Mouse (Mus musculus) liver, embryonic 11.5 days (tissue): ENCODE results near the gene Slc44a3. TPM values are rescaled to one million over a fixed set of nuclear protein-coding genes. Genes with fewer than 3 reads are reported as not detected.
A peak's percentile ranks its signal among the peaks of the same experiment; 100 is the strongest.

Experiments
- ATAC-seq: fragments of 200-750 bp; cut with Nextera tagmentation; replicated peaks from 2 replicates; pipeline ENCODE4 v1.8.0; 2017; ENCODE audit warnings: moderate number of reproducible peaks, mild to moderate bottlenecking, moderate TSS enrichment, moderate library complexity; ENCODE audit not compliant: low FRiP score
- DNase-seq: peaks from one replicate; pipeline ENCODE4 v3.0.0-alpha.2; 2017; ENCODE audit warnings: low spot score
- H3K27ac ChIP-seq: fragments of 300-500 bp; sonication (generic); 2 replicates; pipeline ENCODE4 v1.5.1; 2014; ENCODE audit warnings: mild to moderate bottlenecking, low read depth, low read length, control low read depth
- H3K27me3 ChIP-seq: fragments of 300-500 bp; sonication (generic); replicated peaks from 2 replicates; pipeline ENCODE4 v1.6.1; 2014; ENCODE audit warnings: low read length, mixed read lengths; ENCODE audit not compliant: control insufficient read depth, insufficient read depth
- H3K36me3 ChIP-seq: fragments of 300-500 bp; sonication (generic); 2 replicates; pipeline ENCODE4 v1.6.1; 2014; ENCODE audit warnings: mild to moderate bottlenecking, low read length, moderate library complexity, mixed read lengths; ENCODE audit not compliant: control insufficient read depth, insufficient read depth
- H3K4me1 ChIP-seq: fragments of 300-500 bp; sonication (generic); replicated peaks from 2 replicates; pipeline ENCODE4 v1.6.1; 2014; ENCODE audit warnings: low read length, mixed read lengths; ENCODE audit not compliant: control insufficient read depth, insufficient read depth
- H3K4me2 ChIP-seq: fragments of 300-500 bp; sonication (generic); 2 replicates; pipeline ENCODE4 v1.6.1; 2014; ENCODE audit warnings: mild to moderate bottlenecking, control low read depth, moderate library complexity
- H3K4me3 ChIP-seq: fragments of 300-500 bp; sonication (generic); 2 replicates; pipeline ENCODE4 v1.5.1; 2014; ENCODE audit warnings: low read depth, low read length, control low read depth
- H3K9ac ChIP-seq: fragments of 300-500 bp; sonication (generic); 2 replicates; pipeline ENCODE4 v1.6.1; 2014; ENCODE audit warnings: low read depth, low read length, control low read depth
- H3K9me3 ChIP-seq: fragments of 300-500 bp; sonication (generic); 2 replicates; pipeline ENCODE4 v1.6.1; 2016; ENCODE audit warnings: low read length, inconsistent platforms, mixed read lengths; ENCODE audit not compliant: control insufficient read depth
- WGBS: fragments of 180-500 bp; shearing (Covaris S2); extraction: QIAGEN DNeasy Blood & Tissue Kit; methylation state at CpG from one replicate; pipeline ENCODE4 v1.1.7; 2014; 5-methylcytosine and 5-hydroxymethylcytosine counted together
- polyA plus RNA-seq: library from polyadenylated mRNA; unstranded; fragments of >200 nt; fragmentation: Nextera tagmentation; extraction: Ambion mirVana; gene quantifications from 2 replicates; pipeline ENCODE4 v1.2.1, GENCODE M21; 2014

Gene Slc44a3
- polyA plus RNA-seq, 1 experiment from 2014 or later, result 1.7 TPM

DNA sequence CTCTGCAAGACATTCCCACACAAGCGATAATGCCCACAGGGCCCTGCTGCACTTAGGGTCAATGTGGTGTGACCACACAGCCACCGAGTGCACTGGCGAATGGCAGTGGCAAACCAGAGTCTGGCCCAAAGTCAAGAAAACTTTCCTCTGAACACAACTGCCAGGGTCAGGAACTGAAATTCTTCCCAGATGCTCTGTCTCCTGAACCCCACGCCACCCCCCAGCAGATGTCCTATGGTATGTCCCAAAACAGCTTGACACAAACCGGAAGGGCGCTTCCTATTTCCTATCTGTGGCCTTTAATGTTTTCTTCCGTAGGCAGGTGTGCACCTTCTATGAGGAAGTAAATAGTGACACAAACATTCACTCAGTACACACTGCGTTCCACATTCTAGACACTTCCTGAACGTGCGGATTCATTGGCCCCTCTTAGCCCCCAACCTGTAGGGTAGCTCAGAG lies 65.1 kb downstream of the Slc44a3 start:
- Histone ChIP-seq H3K9ac (no peak overlapping the region), H3K27ac (no peak overlapping the region; the same call in 1 of the 2 replicates), H3K4me2 (no peak overlapping the region), H3K9me3 (no peaks in the 10 kb centered on the region), H3K4me1 (peaks cover 19% of the 10 kb centered on the region), H3K36me3 (no peaks in the 10 kb centered on the region), H3K4me3 (no peak overlapping the region), H3K27me3 (no peaks in the 10 kb centered on the region)
- DNase-seq (no peak), ATAC-seq (no peak)
- 55% methylated on average over 10 of the region's 10 CpGs for WGBS

DNA sequence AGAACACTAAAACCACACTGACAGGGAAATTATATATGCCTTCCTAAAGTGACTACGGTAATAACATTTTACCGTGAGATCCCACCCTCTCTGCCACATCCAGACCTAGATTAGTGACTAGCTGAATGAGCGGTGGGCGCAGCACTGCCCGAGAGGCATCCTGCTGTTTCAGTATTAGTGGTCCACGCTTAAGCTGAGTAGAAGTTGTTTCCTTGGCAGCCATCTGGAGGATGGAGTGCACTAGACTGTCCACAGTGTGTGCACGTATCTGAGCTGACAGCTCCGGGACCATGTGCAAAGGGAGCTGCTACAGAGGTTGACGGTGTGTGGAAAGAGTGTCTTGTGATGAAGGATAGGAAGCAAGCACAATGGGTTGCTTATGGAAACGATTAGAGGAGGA lies 66.4 kb downstream of the Slc44a3 start:
- Histone ChIP-seq H3K27me3 (no peaks in the 10 kb centered on the region), H3K4me2 (no peak overlapping the region), H3K27ac (no peak overlapping the region), H3K9ac (no peak overlapping the region), H3K4me3 (no peak overlapping the region), H3K36me3 (no peaks in the 10 kb centered on the region), H3K4me1 (peaks cover 18% of the 10 kb centered on the region), H3K9me3 (no peaks in the 10 kb centered on the region)
- no peak for ATAC-seq
- 82% methylated on average over 10 of the region's 10 CpGs for WGBS
- DNase-seq, result no peak

DNA sequence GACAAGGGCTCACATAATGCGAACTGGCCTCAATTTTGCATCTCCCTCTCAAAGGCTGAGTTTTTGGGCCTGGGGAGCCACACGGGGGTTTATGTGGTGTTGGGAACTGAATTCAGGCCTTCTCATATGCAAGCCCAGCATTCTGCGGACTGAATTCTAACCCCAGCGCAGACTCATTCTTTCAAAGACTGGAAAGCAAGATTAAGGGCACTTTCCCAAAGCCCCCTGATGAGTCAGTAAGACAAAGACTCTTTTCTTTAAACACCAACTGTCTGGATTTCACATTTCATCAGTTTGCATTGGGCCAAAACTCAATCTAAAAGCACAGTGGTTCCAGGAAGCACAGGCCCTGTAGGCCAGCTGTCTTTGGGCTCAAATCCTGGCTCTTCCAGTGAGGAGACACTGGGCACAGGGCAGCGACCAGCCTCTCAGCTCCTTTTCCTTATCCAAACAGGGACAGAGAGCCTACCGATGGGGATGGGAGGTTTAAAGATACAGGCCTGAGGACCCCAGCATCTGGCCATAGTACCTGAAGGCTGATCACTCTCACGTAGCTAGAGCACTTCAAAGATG lies 67.4 kb downstream of the Slc44a3 start:
- Histone ChIP-seq H3K36me3 (no peaks in the 10 kb centered on the region), H3K4me3 (no peak overlapping the region), H3K27ac (no peak overlapping the region), H3K4me2 (no peak overlapping the region), H3K9me3 (no peaks in the 10 kb centered on the region), H3K9ac (no peak overlapping the region), H3K27me3 (no peaks in the 10 kb centered on the region), H3K4me1 (peaks cover 20% of the 10 kb centered on the region)
- ATAC-seq (no peak), DNase-seq (no peak)
- 77% methylated on average over 7 of the region's 7 CpGs for WGBS

DNA sequence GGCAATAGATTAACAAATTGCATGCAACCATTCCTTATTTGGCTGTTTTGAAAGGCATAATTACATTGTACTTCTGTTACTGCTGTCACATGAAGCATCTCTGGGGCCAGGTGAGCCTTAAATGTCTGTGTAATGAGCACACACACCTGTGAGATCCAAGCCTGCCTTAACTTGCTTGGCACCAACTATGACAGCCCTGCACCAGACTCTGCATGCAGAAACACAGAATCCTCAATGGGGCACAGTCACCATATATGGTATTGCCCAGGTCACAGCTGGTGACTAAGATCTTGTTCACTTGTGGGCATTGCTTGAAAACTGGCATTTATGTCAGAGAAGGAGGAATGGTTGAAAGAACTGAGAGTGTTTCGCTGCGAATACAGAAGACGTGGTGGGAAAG lies 69.4 kb downstream of the Slc44a3 start:
- Histone ChIP-seq H3K4me3 (no peak overlapping the region), H3K36me3 (peaks cover 5% of the 10 kb centered on the region), H3K27me3 (no peaks in the 10 kb centered on the region), H3K9me3 (no peaks in the 10 kb centered on the region), H3K4me1 (peaks cover 12% of the 10 kb centered on the region), H3K4me2 (no peak overlapping the region), H3K9ac (no peak overlapping the region), H3K27ac (no peak overlapping the region)
- WGBS, result 90% methylated on average over 3 of the region's 3 CpGs
- ATAC-seq (no peak), DNase-seq (no peak)

DNA sequence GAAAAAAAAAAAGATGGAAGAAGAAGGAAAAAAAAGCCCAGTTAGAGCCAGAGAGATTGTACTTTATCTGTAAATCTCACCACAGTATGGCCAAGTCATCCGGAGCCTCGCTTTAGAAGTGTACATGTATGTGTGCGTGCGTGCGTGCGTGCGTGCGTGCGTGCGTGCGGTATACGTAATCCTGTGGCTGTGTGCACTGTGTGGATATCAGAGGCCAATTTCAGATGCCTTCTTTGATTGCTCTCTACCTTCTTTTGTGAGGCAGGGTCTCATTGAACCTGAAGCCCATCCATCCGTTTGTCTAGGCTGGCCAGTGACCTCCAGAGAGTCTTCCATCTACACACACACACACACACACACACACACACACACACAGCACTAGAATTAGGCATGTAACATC lies 70.7 kb downstream of the Slc44a3 start:
- Histone ChIP-seq H3K4me3 (no peak overlapping the region), H3K4me1 (peaks cover 7% of the 10 kb centered on the region; the same call in 1 of the 2 replicates), H3K4me2 (no peak overlapping the region; the same call in 1 of the 2 replicates), H3K9ac (no peak overlapping the region), H3K27ac (peak overlapping the region; percentile 72), H3K9me3 (no peaks in the 10 kb centered on the region), H3K36me3 (peaks cover 8% of the 10 kb centered on the region), H3K27me3 (no peaks in the 10 kb centered on the region)
- no peak for DNase-seq
- WGBS, result 86% methylated on average over 13 of the region's 13 CpGs
- no peak for ATAC-seq

DNA sequence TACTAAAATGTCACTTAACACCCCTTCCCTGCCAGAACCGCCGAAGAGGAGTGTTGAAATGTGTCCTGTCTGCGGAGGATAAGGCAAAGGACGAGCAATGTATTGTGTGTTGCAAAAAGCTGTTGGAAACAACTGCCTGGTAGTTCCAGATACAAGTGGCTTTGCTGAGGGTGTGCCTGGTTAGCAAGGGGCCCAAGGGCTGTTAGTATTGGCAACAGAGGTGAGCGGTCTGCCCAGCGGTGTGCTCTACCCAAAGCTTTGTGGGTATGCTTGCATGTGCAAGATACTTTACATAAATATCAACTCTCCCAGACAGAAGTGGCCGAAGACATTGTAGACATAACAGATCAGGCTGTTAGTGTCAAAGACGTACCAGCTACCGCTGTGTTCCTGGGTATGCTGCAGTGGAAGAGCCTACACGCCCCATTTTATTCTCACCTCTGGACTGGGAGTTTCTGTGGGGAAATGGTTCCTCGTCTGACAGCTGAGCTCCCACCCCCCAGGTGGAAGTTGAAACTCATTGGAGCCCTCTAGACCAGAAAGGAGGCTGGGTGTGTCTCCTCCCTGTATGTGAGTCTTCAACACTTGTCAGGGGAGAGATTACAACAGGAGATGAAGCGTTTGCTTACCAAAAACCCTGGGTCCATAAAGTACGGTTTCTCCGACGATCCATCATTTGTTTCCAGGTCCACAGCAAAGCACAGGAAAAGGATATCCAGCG lies 71.6 kb downstream of the Slc44a3 start:
- Histone ChIP-seq H3K4me2 (peak overlapping the region; percentile 37), H3K9ac (0 out of 2 replicates have a peak overlapping the region, but pooled peaks have one; percentile 10), H3K9me3 (no peaks in the 10 kb centered on the region), H3K27me3 (no peaks in the 10 kb centered on the region), H3K27ac (peak overlapping the region; percentile 72), H3K4me3 (no peak overlapping the region), H3K4me1 (peaks cover 7% of the 10 kb centered on the region; the same call in 1 of the 2 replicates), H3K36me3 (peaks cover 17% of the 10 kb centered on the region)
- DNase-seq (no peak), ATAC-seq (peak; percentile 95)
- 60% methylated on average over 16 of the region's 16 CpGs for WGBS

DNA sequence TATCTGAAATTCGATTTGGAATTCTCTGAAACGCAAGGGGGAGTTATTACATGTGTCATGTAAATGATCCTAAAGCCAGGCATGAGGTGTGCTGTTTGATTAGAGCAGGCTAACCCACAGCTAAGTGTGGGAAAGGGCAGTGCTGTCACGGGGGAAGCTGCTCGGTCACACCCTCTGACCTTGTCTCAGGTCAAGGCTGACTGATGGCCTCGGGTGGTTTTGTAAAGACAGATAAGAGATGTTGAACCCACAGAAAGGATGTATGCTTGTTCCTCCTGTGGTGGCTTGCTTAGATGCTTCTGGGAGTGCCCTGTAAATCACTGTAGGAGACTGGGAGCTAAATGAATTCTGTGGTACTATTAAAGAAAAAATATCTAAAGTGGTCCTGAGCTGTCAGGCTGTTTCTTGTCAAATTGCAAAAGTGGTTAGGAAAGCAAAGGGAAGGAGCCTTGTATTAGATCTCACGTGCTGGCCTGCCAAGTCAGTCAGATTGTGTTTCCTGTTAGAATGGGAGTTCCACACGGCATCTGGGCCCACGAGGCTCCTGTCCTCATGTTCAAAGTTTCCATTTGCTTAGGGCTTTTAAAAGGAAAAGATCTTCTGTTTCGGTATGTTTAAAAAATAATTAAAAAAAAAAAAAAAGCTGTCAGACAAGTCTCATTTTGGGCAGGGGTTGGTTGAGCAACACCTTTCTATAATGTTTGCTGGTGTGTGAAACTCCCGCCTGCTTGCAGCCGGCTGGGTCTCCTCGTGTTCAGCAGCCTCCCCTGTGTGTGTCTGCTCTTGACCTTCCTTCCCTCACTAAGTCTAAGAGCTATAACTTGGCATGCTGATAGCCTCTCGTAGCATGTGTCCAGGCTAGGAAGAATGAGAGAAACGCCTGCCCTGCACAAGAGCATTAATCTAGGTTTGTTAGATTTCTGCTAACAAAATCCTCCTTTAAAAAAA lies 73.4 kb downstream of the Slc44a3 start:
- Histone ChIP-seq H3K4me1 (peaks cover 7% of the 10 kb centered on the region; the same call in 1 of the 2 replicates), H3K27me3 (no peaks in the 10 kb centered on the region), H3K36me3 (peaks cover 27% of the 10 kb centered on the region), H3K9ac (no peak overlapping the region), H3K4me2 (no peak overlapping the region), H3K4me3 (no peak overlapping the region), H3K27ac (no peak overlapping the region), H3K9me3 (no peaks in the 10 kb centered on the region)
- DNase-seq (no peak), ATAC-seq (no peak)
- 61% methylated on average over 14 of the region's 14 CpGs for WGBS

DNA sequence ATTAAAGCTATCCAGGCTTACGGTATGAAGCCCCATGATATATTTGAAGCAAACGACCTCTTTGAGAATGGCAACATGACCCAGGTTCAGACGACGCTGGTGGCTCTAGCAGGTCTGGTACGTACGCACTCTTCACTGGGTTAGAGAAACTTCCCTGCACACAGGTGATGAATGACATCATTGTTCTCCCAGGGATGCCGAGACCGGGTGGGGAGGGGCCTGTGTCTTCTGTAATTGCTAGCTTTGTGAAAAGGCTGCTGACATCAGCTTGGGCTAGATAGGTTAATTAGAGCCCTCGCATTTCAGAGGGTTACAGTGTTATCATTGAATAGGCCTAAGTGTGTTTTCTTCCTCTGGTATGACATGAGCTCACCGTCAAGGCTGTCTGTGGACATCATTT lies 80.8 kb downstream of the Slc44a3 start:
- Histone ChIP-seq H3K9ac (no peak overlapping the region), H3K4me1 (peaks cover 12% of the 10 kb centered on the region), H3K27me3 (no peaks in the 10 kb centered on the region), H3K4me2 (no peak overlapping the region), H3K36me3 (peaks cover 29% of the 10 kb centered on the region), H3K4me3 (no peak overlapping the region), H3K9me3 (no peaks in the 10 kb centered on the region), H3K27ac (no peak overlapping the region)
- DNase-seq (no peak), ATAC-seq (no peak)
- 77% methylated on average over 10 of the region's 10 CpGs for WGBS
